Mouse (Mus musculus): ENCODE results near the gene Acsl3. TPM values are rescaled to one million over a fixed set of nuclear protein-coding genes. Genes with fewer than 3 reads are reported as not detected.

Acsl3 gene
- 92.7 and 112 TPM in 2 replicates for total RNA-seq (2017)

GRCm38 (mm10) chr1:78657671-78658440, at the start of gene Acsl3, which contains the start of gene Utp14b:
Gene Acsl3, plus strand, starts transcription at chr1:78657825.
Gene Utp14b, plus strand, starts transcription at chr1:78658038.
- peak; percentile 91 for ATAC-seq (replicated peaks; ENCODE audit: low read depth, poor library complexity, severe bottlenecking)

GRCm38 (mm10) chr1:78609134-78609907, 48.3 kb upstream of the Acsl3 start:
- ATAC-seq (replicated peaks; ENCODE audit: low read depth, poor library complexity, severe bottlenecking) = no peak

DNA sequence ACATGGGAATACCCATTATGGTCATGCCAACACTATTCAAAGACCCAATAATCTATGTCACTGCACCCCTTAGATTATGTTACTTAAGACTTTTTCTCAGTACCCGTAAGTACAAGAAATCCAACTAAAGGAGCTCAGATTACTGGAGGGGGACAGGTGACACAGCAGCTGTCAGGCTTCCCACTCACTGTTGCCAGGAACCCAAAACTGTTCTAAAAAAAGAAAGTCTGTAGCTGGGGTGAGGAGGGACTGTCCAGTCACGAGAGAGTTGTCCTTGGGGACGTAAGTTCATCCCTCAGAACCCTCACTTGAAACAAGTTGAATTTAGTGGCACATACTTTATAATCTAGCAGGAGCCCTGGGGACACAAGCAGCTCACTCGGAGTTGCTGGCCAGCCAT, 46.6 kb upstream of the Acsl3 start:
- no peak for ATAC-seq (replicated peaks; ENCODE audit: low read depth, poor library complexity, severe bottlenecking)

GRCm38 (mm10) chr1:78612959-78613358, 44.7 kb upstream of the Acsl3 start:
- ATAC-seq (replicated peaks; ENCODE audit: low read depth, poor library complexity, severe bottlenecking) = no peak

DNA sequence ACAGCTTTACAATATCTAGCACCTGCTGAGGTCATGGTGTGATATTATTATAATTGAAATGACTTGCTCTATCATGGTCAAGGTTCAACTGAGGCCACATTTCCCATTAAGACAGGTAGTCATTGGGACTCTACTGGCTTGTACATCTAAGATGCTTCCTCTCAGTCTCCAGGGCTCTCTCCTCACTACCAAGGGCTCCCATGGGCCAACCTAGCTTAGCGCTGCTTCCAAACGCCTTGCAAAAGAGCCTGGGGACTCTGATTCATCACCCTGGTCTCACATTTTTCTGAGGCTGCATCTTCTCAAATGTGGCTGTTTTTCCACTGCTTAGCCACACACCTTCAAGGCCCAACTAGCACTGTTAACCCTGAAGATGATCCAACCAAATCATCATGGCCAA, 33.3 kb upstream of the Acsl3 start:
- ATAC-seq (replicated peaks; ENCODE audit: low read depth, poor library complexity, severe bottlenecking) = no peak

DNA sequence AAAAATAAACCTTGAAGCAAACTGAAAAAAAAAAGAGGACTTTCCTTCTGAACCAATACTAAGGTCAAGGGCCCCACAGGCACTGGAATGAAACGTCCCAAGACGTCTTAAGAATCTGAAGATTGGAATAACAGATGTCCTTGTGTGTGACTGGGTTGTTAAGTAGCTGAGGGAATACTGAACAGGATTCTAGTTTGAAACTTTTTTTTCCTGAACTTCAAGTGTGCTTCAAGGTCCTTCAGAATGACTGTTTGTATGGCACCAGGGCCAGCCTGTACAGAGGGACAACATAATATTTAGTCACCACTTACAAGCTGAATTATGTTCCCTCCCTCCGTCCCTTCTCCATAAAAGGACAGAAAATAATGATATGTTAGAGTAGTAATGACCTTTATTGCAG, 23.1 kb upstream of the Acsl3 start:
- ATAC-seq (replicated peaks; ENCODE audit: low read depth, poor library complexity, severe bottlenecking) = no peak

DNA sequence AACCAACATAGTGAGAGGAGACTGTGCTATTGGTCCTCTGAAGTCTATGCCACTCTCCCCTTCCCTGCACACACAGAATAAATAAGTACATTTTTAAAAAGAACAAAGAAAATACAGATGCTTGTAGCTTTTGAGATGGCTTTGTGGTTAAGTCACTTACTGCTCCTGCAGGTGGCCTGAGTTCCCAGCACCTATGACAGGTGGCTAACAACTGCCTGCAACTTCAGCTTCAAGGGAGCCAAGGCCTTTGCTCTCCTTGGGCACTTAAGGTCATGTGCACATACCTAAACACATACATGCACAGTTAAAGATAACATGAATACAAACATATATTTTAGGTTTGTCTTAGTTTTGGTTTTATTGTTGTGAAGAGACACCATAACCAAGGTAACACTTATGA, 16.8 kb upstream of the Acsl3 start:
- no peak for ATAC-seq (replicated peaks; ENCODE audit: low read depth, poor library complexity, severe bottlenecking)

DNA sequence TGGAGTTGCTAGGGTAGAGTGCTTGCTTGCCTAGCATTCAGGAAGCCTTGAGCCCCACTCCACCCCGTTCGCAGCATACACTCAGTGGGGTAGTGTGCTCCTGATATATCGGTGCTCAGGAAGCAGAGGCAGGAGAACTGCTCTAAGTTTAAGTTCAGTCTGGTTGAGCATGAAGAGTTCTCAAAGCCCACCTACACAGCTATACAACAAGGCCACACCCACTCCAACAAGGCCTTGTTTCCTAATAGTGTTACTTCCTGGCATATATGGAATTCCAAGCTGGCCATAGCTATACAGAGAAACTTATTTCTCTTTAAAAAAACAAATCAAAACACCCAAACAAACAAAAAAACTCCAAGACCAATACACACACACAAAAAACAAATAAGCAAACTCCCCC, 15.8 kb upstream of the Acsl3 start:
- no peak for ATAC-seq (replicated peaks; ENCODE audit: low read depth, poor library complexity, severe bottlenecking)

DNA sequence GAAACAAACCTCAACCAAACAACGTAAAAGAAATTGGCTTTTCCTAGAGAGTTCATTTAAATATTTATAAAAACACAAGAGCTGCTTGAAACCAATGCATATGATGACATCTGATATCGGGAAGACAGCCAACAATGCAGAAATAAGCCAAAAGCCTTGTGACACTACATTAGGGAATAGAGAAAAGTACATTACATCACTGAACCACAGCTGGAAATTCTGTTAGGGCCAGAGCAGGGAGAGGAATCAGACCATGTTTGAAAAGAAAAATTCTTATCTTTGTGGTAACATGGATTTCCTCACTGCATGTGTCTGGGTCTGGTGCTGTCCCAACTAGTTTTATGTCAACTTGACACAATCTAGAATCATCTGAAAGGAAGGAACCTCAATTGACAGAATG, 15.4 kb upstream of the Acsl3 start:
- ATAC-seq (replicated peaks; ENCODE audit: low read depth, poor library complexity, severe bottlenecking) = no peak

- ATAC-seq (replicated peaks; ENCODE audit: low read depth, poor library complexity, severe bottlenecking) = no peak
Observed at GRCm38 (mm10) chr1:78647317-78647885, 10.2 kb upstream of the Acsl3 start.

- no peak for ATAC-seq (replicated peaks; ENCODE audit: low read depth, poor library complexity, severe bottlenecking)
Observed at GRCm38 (mm10) chr1:78649269-78650061, 8.2 kb upstream of the Acsl3 start.

DNA sequence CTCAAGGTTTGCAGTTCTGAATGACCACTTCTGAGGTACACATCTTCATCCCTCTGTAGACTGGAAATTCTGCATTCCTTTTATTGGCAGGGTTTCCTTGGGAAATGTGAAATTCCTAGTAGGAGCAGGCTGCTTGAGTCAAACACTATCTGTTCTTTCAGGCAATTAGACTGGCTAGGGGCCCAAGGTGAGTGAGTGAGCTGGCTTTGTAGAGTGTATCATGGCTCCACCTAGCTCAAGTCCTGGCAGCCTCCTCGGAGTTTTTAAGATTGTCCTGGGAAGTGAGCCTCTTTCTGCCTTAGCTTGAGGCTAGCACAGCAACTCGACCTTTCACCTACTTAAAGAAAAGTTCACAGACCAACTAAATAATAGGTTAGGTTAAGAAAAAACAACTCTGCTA, 1.2 kb upstream of the Acsl3 start:
- no peak for ATAC-seq (replicated peaks; ENCODE audit: low read depth, poor library complexity, severe bottlenecking)

DNA sequence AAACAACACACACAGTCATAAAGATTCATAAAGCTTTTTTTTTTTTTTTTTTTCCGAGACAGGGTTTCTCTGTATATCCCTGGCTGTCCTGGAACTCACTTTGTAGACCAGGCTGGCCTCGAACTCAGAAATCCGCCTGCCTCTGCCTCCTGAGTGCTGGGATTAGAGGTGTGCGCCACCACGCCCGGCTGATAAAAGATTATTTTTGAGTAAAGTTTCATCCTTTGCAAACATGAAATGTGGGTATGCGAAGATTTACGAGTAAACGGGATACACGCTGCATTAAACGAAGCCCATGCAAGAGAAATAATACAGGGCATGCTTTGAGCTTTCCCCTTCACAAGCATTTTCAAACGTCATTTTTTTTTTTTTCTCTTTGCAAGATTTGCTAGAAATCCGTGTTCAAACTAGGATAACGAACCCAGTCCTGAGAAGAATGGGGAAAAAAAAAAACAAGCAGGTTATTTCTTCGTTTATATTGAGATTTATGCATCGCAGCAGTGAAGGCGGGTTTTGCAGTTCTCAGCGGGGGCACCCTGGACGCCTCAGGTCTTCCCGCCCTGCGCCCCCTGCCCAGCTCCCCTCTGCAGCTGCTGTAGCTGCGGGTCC, 500 bp upstream of the Acsl3 start:
- no peak for ATAC-seq (replicated peaks; ENCODE audit: low read depth, poor library complexity, severe bottlenecking)

DNA sequence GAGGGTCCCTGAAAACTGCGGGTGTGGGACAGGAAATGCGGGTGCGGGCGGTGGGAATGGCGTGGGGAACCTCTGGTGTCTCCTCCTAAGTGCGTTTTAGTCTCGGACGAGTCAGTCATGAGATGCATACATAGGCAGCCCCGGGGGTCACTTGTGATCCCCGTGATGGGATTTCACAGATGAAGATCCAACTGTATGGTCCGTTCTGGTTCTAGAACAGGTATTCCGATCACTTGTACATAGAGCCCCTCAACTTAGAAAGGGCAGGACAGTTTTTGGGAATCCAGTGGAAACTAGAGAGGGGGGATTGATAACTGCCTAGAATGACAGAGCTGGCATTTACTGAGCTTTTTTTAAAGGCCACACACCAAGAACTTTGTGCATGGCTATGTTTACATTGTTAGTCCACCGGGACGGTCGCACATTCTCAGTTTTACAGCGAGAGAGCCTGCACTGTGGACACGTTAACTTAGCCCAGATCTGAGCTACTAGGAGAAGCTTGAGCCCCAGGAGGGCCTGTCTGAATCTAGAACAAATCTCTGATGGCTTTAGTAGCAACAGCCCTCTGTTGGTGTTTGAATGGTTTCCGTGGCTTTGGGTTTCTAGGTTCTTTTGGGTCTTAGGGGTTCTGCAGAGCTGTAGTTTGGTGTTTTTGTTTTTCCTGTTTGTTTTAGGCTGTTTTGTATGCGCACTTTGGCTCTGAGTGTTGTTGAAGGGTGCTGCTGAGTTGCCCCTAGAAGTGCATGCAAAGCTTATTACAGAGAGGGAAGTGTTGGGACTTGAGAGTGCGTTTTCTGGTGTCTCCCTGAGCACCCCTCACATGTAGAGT, 1.0 kb downstream of the Acsl3 start:
- ATAC-seq (replicated peaks; ENCODE audit: low read depth, poor library complexity, severe bottlenecking) = 0 out of 2 replicates have a peak, but pooled peaks have one; percentile 4

DNA sequence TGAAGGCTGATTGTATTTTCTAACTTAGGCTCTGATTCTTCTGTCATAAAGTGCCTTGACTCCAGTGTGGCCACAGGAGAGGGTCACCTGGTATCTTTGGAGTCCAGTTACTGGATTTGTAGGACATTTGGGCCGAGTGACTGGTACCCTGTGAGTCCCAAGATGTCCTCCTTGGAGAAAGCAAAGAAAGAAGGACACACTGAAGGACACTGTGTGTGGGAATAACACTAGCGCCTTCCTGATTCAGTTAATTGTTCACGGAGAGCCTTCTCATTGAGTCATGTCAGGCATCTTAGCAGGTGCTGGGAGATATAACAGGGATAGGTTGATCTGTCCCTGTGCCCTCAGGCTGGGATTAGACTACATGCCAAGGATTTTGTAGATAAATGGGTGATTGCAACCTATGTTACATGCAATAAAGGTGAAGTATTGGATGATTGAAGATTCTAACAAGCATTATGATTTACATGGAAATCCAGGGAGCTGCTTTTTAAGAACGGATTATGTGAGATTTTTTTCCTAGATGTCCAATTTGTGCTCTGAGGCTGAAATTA, 1.7 kb downstream of the Acsl3 start:
- no peak for ATAC-seq (replicated peaks; ENCODE audit: low read depth, poor library complexity, severe bottlenecking)

GRCm38 (mm10) chr1:78664326-78664725, 6.7 kb downstream of the Acsl3 start:
- no peak for ATAC-seq (replicated peaks; ENCODE audit: low read depth, poor library complexity, severe bottlenecking)

DNA sequence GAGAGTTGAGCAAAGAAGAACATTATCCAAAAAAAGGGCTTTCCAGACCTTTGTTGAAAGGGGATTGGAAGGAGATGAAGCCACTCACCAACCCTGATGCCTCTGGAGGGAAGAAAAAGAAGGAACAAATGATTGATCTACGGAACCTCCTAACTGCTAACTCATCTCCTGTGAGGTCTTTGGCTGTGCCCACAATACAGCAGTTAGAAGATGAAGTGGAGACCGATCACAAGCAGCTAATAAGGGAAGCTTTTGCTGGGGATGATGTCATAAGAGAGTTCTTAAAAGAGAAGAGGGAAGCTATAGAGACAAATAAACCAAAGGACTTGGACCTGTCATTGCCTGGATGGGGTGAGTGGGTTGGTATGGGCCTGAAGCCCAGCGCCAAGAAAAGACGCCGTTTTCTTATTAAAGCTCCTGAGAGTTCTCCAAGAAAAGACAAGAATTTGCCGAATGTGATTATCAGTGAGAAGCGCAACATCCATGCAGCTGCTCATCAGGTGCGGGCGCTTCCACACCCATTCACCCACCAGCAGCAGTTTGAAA, 8.4 kb downstream of the Acsl3 start:
- peak; percentile 95 for ATAC-seq (replicated peaks; ENCODE audit: low read depth, poor library complexity, severe bottlenecking)

- no peak for ATAC-seq (replicated peaks; ENCODE audit: low read depth, poor library complexity, severe bottlenecking)
Observed at GRCm38 (mm10) chr1:78666585-78666984, 9.0 kb downstream of the Acsl3 start.

Data from common myeloid progenitor, adult 5-6 weeks (primary cell).